Mouse (Mus musculus): ENCODE results near the gene Dlgap4. TPM values are rescaled to one million over a fixed set of nuclear protein-coding genes. Genes with fewer than 3 reads are reported as not detected.

Gene Dlgap4
- polyA plus RNA-seq, 1 experiment = 40.7 TPM

DNA sequence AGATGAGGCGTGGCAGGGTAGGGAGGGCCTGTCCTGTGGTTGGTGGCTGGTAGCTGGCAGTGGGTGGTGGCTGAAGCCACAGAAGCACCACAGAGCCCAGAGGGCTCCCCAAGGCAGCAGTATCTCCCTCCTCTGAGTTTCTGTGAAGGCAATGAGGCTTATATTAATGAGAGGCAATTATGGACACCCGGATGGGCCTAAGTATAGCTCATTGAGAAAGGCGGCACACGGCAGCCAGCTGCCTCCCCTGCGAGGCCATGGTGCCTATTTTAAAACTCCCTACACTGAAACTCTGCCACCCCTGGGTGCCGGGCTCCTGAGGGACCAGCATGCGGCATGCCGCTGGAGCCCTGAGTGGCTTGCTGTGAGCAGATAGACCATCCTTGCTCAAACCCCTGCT is 83.8 kb downstream of the Dlgap4 start:
- H3K4me3 ChIP-seq (ENCODE audit: insufficient read depth, poor library complexity, severe bottlenecking) = no peak overlapping the region
- no peaks in the 10 kb centered on the region for H3K79me3 ChIP-seq (ENCODE audit: low read depth)
- no peak overlapping the region for H3ac ChIP-seq (ENCODE audit: control insufficient read depth, insufficient read length, low read depth)
- H3K36me3 ChIP-seq (ENCODE audit: control insufficient read depth, insufficient read depth) = no peaks in the 10 kb centered on the region
- no peaks in the 10 kb centered on the region for H3K79me2 ChIP-seq (ENCODE audit: control insufficient read depth, insufficient read depth)
- no peak for TF ChIP-seq MYOD1 (IDR thresholded peaks at IDR 0.05; ENCODE audit: control insufficient read depth, insufficient read length, low read depth)
- TF ChIP-seq FOSL1 (IDR thresholded peaks at IDR 0.05; ENCODE audit: insufficient read depth, low read length, poor library complexity, severe bottlenecking) = no peak
- no peak for TF ChIP-seq CTCF (IDR thresholded peaks at IDR 0.05; ENCODE audit: control insufficient read depth, insufficient read depth, insufficient read length)
- no peak for TF ChIP-seq MYOG (IDR thresholded peaks at IDR 0.05; ENCODE audit: control insufficient read depth, extremely low read depth, insufficient read length)
- no peak for TF ChIP-seq MAX (IDR thresholded peaks at IDR 0.05)
- TF ChIP-seq CEBPB (IDR thresholded peaks at IDR 0.05; ENCODE audit: low read depth) = no peak
- no peak for TF ChIP-seq USF1 (IDR thresholded peaks at IDR 0.05; ENCODE audit: low read depth)
- H3K27me3 ChIP-seq (ENCODE audit: control insufficient read depth, insufficient read depth, insufficient read length) = peaks cover 66% of the 10 kb centered on the region

- Histone ChIP-seq H3K79me3 (ENCODE audit: low read depth) (no peaks in the 10 kb centered on the region), H3ac (ENCODE audit: control insufficient read depth, insufficient read length, low read depth) (no peak overlapping the region), H3K79me2 (ENCODE audit: control insufficient read depth, insufficient read depth) (no peaks in the 10 kb centered on the region), H3K36me3 (ENCODE audit: control insufficient read depth, insufficient read depth) (no peaks in the 10 kb centered on the region), H3K4me3 (ENCODE audit: insufficient read depth, poor library complexity, severe bottlenecking) (no peak overlapping the region), H3K27me3 (ENCODE audit: control insufficient read depth, insufficient read depth, insufficient read length) (peaks cover 73% of the 10 kb centered on the region)
- TF ChIP-seq MYOD1 (IDR thresholded peaks at IDR 0.05; ENCODE audit: control insufficient read depth, insufficient read length, low read depth) (no peak), USF1 (IDR thresholded peaks at IDR 0.05; ENCODE audit: low read depth) (no peak), CTCF (IDR thresholded peaks at IDR 0.05; ENCODE audit: control insufficient read depth, insufficient read depth, insufficient read length) (no peak), MYOG (IDR thresholded peaks at IDR 0.05; ENCODE audit: control insufficient read depth, extremely low read depth, insufficient read length) (no peak), FOSL1 (IDR thresholded peaks at IDR 0.05; ENCODE audit: insufficient read depth, low read length, poor library complexity, severe bottlenecking) (no peak), MAX (IDR thresholded peaks at IDR 0.05) (no peak), CEBPB (IDR thresholded peaks at IDR 0.05; ENCODE audit: low read depth) (no peak)
These were observed 84.7 kb downstream of the Dlgap4 start for GRCm38 (mm10) chr2:156698168-156698567.

DNA sequence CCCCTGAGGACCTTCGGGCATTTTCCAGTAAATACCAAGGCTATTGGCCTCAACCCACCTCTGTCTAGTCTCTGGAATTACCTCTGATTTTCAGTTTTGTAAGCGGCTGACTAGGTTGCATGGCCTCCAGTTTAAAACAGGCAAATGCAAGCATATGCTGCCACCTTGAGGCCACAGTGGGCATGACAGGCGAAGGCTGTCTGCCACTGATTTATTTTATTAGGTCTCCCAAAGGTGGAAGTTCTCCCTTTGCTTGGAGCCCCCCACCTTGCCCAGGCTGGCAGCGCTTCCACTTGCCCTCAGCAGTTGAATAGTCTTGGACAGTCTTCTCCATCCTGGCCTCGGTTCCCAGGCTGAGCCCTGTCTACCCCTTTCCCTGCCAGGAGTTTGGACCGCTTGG is 92.0 kb downstream of the Dlgap4 start:
- no peaks in the 10 kb centered on the region for H3K79me2 ChIP-seq (ENCODE audit: control insufficient read depth, insufficient read depth)
- TF ChIP-seq FOSL1 (IDR thresholded peaks at IDR 0.05; ENCODE audit: insufficient read depth, low read length, poor library complexity, severe bottlenecking) = no peak
- TF ChIP-seq MAX (IDR thresholded peaks at IDR 0.05) = peak; percentile 36
- no peak for TF ChIP-seq USF1 (IDR thresholded peaks at IDR 0.05; ENCODE audit: low read depth)
- peak; percentile 85 for TF ChIP-seq CTCF (IDR thresholded peaks at IDR 0.05; ENCODE audit: control insufficient read depth, insufficient read depth, insufficient read length)
- TF ChIP-seq MYOG (IDR thresholded peaks at IDR 0.05; ENCODE audit: control insufficient read depth, extremely low read depth, insufficient read length) = no peak
- no peak for TF ChIP-seq MYOD1 (IDR thresholded peaks at IDR 0.05; ENCODE audit: control insufficient read depth, insufficient read length, low read depth)
- no peak for TF ChIP-seq CEBPB (IDR thresholded peaks at IDR 0.05; ENCODE audit: low read depth)
- H3K36me3 ChIP-seq (ENCODE audit: control insufficient read depth, insufficient read depth) = no peaks in the 10 kb centered on the region

DNA sequence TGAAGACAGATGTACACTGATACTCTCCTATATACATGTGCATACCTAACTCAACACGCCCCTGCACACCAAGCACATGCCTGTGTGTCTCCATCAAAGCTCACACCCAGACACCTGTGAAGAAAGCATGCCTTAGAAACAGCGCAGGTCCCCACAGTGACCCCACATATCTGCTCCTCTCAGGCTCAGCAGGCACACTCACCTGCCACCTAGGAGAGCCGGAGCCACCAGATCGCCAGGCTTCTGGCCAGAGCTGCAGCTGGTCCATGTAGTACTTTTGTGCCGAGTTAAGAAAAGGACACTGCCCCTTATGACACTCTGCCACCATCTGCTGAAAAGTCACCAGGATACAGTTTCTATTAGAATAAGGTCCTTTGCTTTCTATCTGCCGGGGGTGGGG is 103.2 kb downstream of the Dlgap4 start:
- no peak for TF ChIP-seq CTCF (IDR thresholded peaks at IDR 0.05; ENCODE audit: control insufficient read depth, insufficient read depth, insufficient read length)
- no peak for TF ChIP-seq MAX (IDR thresholded peaks at IDR 0.05)
- TF ChIP-seq USF1 (IDR thresholded peaks at IDR 0.05; ENCODE audit: low read depth) = no peak
- no peak for TF ChIP-seq CEBPB (IDR thresholded peaks at IDR 0.05; ENCODE audit: low read depth)
- no peak for TF ChIP-seq FOSL1 (IDR thresholded peaks at IDR 0.05; ENCODE audit: insufficient read depth, low read length, poor library complexity, severe bottlenecking)
- TF ChIP-seq MYOD1 (IDR thresholded peaks at IDR 0.05; ENCODE audit: control insufficient read depth, insufficient read length, low read depth) = no peak
- TF ChIP-seq MYOG (IDR thresholded peaks at IDR 0.05; ENCODE audit: control insufficient read depth, extremely low read depth, insufficient read length) = no peak
- Histone ChIP-seq H3K27me3 (ENCODE audit: control insufficient read depth, insufficient read depth, insufficient read length) (peaks cover 4% of the 10 kb centered on the region), H3K79me2 (ENCODE audit: control insufficient read depth, insufficient read depth) (peaks cover 6% of the 10 kb centered on the region), H3ac (ENCODE audit: control insufficient read depth, insufficient read length, low read depth) (no peak overlapping the region), H3K4me3 (ENCODE audit: insufficient read depth, poor library complexity, severe bottlenecking) (no peak overlapping the region), H3K36me3 (ENCODE audit: control insufficient read depth, insufficient read depth) (no peaks in the 10 kb centered on the region), H3K79me3 (ENCODE audit: low read depth) (peaks cover 6% of the 10 kb centered on the region)

More for the DNA sequence above, 92.0 kb downstream of the Dlgap4 start:
- H3ac ChIP-seq (ENCODE audit: control insufficient read depth, insufficient read length, low read depth) = no peak overlapping the region
- no peak overlapping the region for H3K4me3 ChIP-seq (ENCODE audit: insufficient read depth, poor library complexity, severe bottlenecking)
- H3K27me3 ChIP-seq (ENCODE audit: control insufficient read depth, insufficient read depth, insufficient read length) = peaks cover 60% of the 10 kb centered on the region
- H3K79me3 ChIP-seq (ENCODE audit: low read depth) = no peaks in the 10 kb centered on the region

- H3ac ChIP-seq (ENCODE audit: control insufficient read depth, insufficient read length, low read depth) = no peak overlapping the region
- H3K4me3 ChIP-seq (ENCODE audit: insufficient read depth, poor library complexity, severe bottlenecking) = no peak overlapping the region
- H3K79me2 ChIP-seq (ENCODE audit: control insufficient read depth, insufficient read depth) = peaks cover 16% of the 10 kb centered on the region
- TF ChIP-seq FOSL1 (IDR thresholded peaks at IDR 0.05; ENCODE audit: insufficient read depth, low read length, poor library complexity, severe bottlenecking) (no peak), CTCF (IDR thresholded peaks at IDR 0.05; ENCODE audit: control insufficient read depth, insufficient read depth, insufficient read length) (no peak), MYOD1 (IDR thresholded peaks at IDR 0.05; ENCODE audit: control insufficient read depth, insufficient read length, low read depth) (no peak)
- peaks cover 11% of the 10 kb centered on the region for H3K79me3 ChIP-seq (ENCODE audit: low read depth)
- H3K27me3 ChIP-seq (ENCODE audit: control insufficient read depth, insufficient read depth, insufficient read length) = peaks cover 4% of the 10 kb centered on the region
- H3K36me3 ChIP-seq (ENCODE audit: control insufficient read depth, insufficient read depth) = no peaks in the 10 kb centered on the region
These were observed 104.1 kb downstream of the Dlgap4 start for GRCm38 (mm10) chr2:156717320-156718281.
